Mouse (Mus musculus): ENCODE data around the gene Caap1. TPM values are rescaled to one million over a fixed set of nuclear protein-coding genes. Genes with fewer than 3 reads are reported as not detected.
A peak's percentile ranks its signal among the peaks of the same experiment; 100 is the strongest.

The Caap1 gene
- total and polyA plus RNA-seq, 2 experiments from 2014 or later = 9.2 TPM

- no peaks in the 10 kb centered on the region for H3K27me3 ChIP-seq (ENCODE audit: insufficient read depth, low read length)
- no peak overlapping the region for H3K9ac ChIP-seq (replicated peaks; ENCODE audit: low read length, poor library complexity, severe bottlenecking)
- H3K36me3 ChIP-seq (ENCODE audit: insufficient read depth, low read length) = no peaks in the 10 kb centered on the region
- DNase-seq (ENCODE audit: low spot score) = no peak
- no peaks in the 10 kb centered on the region for H3K9me3 ChIP-seq (ENCODE audit: low read length)
- peak overlapping the region; percentile 70 for H3K4me2 ChIP-seq (ENCODE audit: low read depth, low read length, poor library complexity, severe bottlenecking)
- WGBS = 86% methylated on average over 4 of the region's 4 CpGs
- TF ChIP-seq CTCF (IDR thresholded peaks at IDR 0.05) = peak; percentile 41
- no peak overlapping the region; the same call in 1 of the 2 replicates for H3K4me3 ChIP-seq (ENCODE audit: low read depth, low read length)
- H3K27ac ChIP-seq (ENCODE audit: low read depth, low read length) = no peak overlapping the region
- H3K4me1 ChIP-seq (ENCODE audit: insufficient read depth, low read length) = peaks cover 3% of the 10 kb centered on the region; the same call in 1 of the 2 replicates
- no peak for ATAC-seq (ENCODE audit: low FRiP score)
These were observed 44.8 kb upstream of the Caap1 start for GRCm38 (mm10) chr4:94601395-94601794.

- no peak for ATAC-seq (ENCODE audit: low FRiP score)
- no peak for DNase-seq (ENCODE audit: low spot score)
- Histone ChIP-seq H3K4me2 (ENCODE audit: low read depth, low read length, poor library complexity, severe bottlenecking) (no peak overlapping the region), H3K27me3 (ENCODE audit: insufficient read depth, low read length) (no peaks in the 10 kb centered on the region), H3K36me3 (ENCODE audit: insufficient read depth, low read length) (no peaks in the 10 kb centered on the region), H3K9me3 (ENCODE audit: low read length) (no peaks in the 10 kb centered on the region), H3K4me1 (ENCODE audit: insufficient read depth, low read length) (no peaks in the 10 kb centered on the region), H3K4me3 (ENCODE audit: low read depth, low read length) (no peak overlapping the region), H3K9ac (replicated peaks; ENCODE audit: low read length, poor library complexity, severe bottlenecking) (no peak overlapping the region), H3K27ac (ENCODE audit: low read depth, low read length) (no peak overlapping the region)
- no peak for TF ChIP-seq CTCF (IDR thresholded peaks at IDR 0.05)
These were observed 36.1 kb upstream of the Caap1 start for GRCm38 (mm10) chr4:94592709-94593108.

- ATAC-seq (ENCODE audit: low FRiP score) = no peak
- H3K9me3 ChIP-seq (ENCODE audit: low read length) = no peaks in the 10 kb centered on the region
- no peak for DNase-seq (ENCODE audit: low spot score)
These were observed 35.3 kb upstream of the Caap1 start for GRCm38 (mm10) chr4:94591765-94592381.

GRCm38 (mm10) chr4:94572677-94573076 is 16.1 kb upstream of the Caap1 start:
- Histone ChIP-seq H3K9ac (replicated peaks; ENCODE audit: low read length, poor library complexity, severe bottlenecking) (no peak overlapping the region), H3K4me3 (ENCODE audit: low read depth, low read length) (no peak overlapping the region), H3K4me2 (ENCODE audit: low read depth, low read length, poor library complexity, severe bottlenecking) (no peak overlapping the region), H3K27ac (ENCODE audit: low read depth, low read length) (no peak overlapping the region), H3K4me1 (ENCODE audit: insufficient read depth, low read length) (no peaks in the 10 kb centered on the region), H3K36me3 (ENCODE audit: insufficient read depth, low read length) (peaks cover 17% of the 10 kb centered on the region), H3K27me3 (ENCODE audit: insufficient read depth, low read length) (no peaks in the 10 kb centered on the region), H3K9me3 (ENCODE audit: low read length) (no peaks in the 10 kb centered on the region)
- 97% methylated on average over 4 of the region's 4 CpGs for WGBS
- ATAC-seq (ENCODE audit: low FRiP score) = no peak
- no peak for TF ChIP-seq CTCF (IDR thresholded peaks at IDR 0.05)
- no peak for DNase-seq (ENCODE audit: low spot score)

More at GRCm38 (mm10) chr4:94591765-94592381, 35.3 kb upstream of the Caap1 start:
- 94% methylated on average over 4 of the region's 4 CpGs for WGBS
- Histone ChIP-seq H3K9ac (replicated peaks; ENCODE audit: low read length, poor library complexity, severe bottlenecking) (no peak overlapping the region), H3K27me3 (ENCODE audit: insufficient read depth, low read length) (no peaks in the 10 kb centered on the region), H3K4me2 (ENCODE audit: low read depth, low read length, poor library complexity, severe bottlenecking) (no peak overlapping the region), H3K36me3 (ENCODE audit: insufficient read depth, low read length) (no peaks in the 10 kb centered on the region), H3K4me1 (ENCODE audit: insufficient read depth, low read length) (no peaks in the 10 kb centered on the region), H3K4me3 (ENCODE audit: low read depth, low read length) (no peak overlapping the region), H3K27ac (ENCODE audit: low read depth, low read length) (no peak overlapping the region)
- TF ChIP-seq CTCF (IDR thresholded peaks at IDR 0.05) = no peak

GRCm38 (mm10) chr4:94564297-94564696 is 7.7 kb upstream of the Caap1 start:
- no peak for DNase-seq (ENCODE audit: low spot score)
- Histone ChIP-seq H3K9ac (replicated peaks; ENCODE audit: low read length, poor library complexity, severe bottlenecking) (no peak overlapping the region), H3K36me3 (ENCODE audit: insufficient read depth, low read length) (peaks cover 5% of the 10 kb centered on the region; the same call in 1 of the 2 replicates), H3K4me3 (ENCODE audit: low read depth, low read length) (no peak overlapping the region), H3K4me2 (ENCODE audit: low read depth, low read length, poor library complexity, severe bottlenecking) (no peak overlapping the region), H3K9me3 (ENCODE audit: low read length) (no peaks in the 10 kb centered on the region), H3K4me1 (ENCODE audit: insufficient read depth, low read length) (no peaks in the 10 kb centered on the region), H3K27ac (ENCODE audit: low read depth, low read length) (no peak overlapping the region), H3K27me3 (ENCODE audit: insufficient read depth, low read length) (no peaks in the 10 kb centered on the region)
- no peak for TF ChIP-seq CTCF (IDR thresholded peaks at IDR 0.05)
- ATAC-seq (ENCODE audit: low FRiP score) = no peak

GRCm38 (mm10) chr4:94561954-94562648 is 5.5 kb upstream of the Caap1 start:
- H3K4me3 ChIP-seq (ENCODE audit: low read depth, low read length) = no peak overlapping the region
- no peak overlapping the region for H3K9ac ChIP-seq (replicated peaks; ENCODE audit: low read length, poor library complexity, severe bottlenecking)
- TF ChIP-seq CTCF (IDR thresholded peaks at IDR 0.05) = no peak
- H3K4me2 ChIP-seq (ENCODE audit: low read depth, low read length, poor library complexity, severe bottlenecking) = no peak overlapping the region
- DNase-seq (ENCODE audit: low spot score) = no peak
- no peak for ATAC-seq (ENCODE audit: low FRiP score)
- WGBS = 82% methylated on average over 7 of the region's 7 CpGs
- H3K27ac ChIP-seq (ENCODE audit: low read depth, low read length) = no peak overlapping the region
- no peaks in the 10 kb centered on the region for H3K4me1 ChIP-seq (ENCODE audit: insufficient read depth, low read length)
- no peaks in the 10 kb centered on the region for H3K36me3 ChIP-seq (ENCODE audit: insufficient read depth, low read length)
- no peaks in the 10 kb centered on the region for H3K27me3 ChIP-seq (ENCODE audit: insufficient read depth, low read length)
- no peaks in the 10 kb centered on the region for H3K9me3 ChIP-seq (ENCODE audit: low read length)
